Mouse (Mus musculus) urinary bladder, adult 2 months (tissue): ENCODE results near the gene Chst8. TPM values are rescaled to one million over a fixed set of nuclear protein-coding genes. Genes with fewer than 3 reads are reported as not detected.

Experiments
- DNase-seq: peaks from one replicate; pipeline ENCODE4 v3.0.0; 2022; ENCODE audit warnings: low spot score
- polyA plus RNA-seq: library from polyadenylated mRNA; depleted of rRNA; stranded (reverse); fragments of >200 nt; gene quantifications from 2 replicates; pipeline ENCODE4 v1.2.3, GENCODE M21; 2012; rRNA removed

The Chst8 gene
- polyA plus RNA-seq, 1 experiment = 3.1 TPM

GRCm38 (mm10) chr7:34630211-34631085 is 182.1 kb downstream of the Chst8 start:
- peak; percentile 69 for DNase-seq

- DNase-seq = no peak
Observed at GRCm38 (mm10) chr7:34629702-34630210, 182.8 kb downstream of the Chst8 start.

Other genes with a start within 250 kb of the Chst8 start
- 63.9 and 67.8 TPM in 2 replicates for gene Kctd15, start 156.0 kb downstream of the Chst8 start, polyA plus RNA-seq
- 53.7 and 63.9 TPM in 2 replicates for gene Pepd, start 99.7 kb upstream of the Chst8 start, polyA plus RNA-seq
- 27.0 and 30.3 TPM in 2 replicates for gene Cebpg, start 243.9 kb upstream of the Chst8 start, polyA plus RNA-seq